Mouse (Mus musculus) retina, postnatal 7 days (tissue): Measurements from ENCODE around the gene Ccdc32.
A peak's percentile ranks its signal among the peaks of the same experiment; 100 is the strongest.

Source experiments
- DNase-seq: peaks from one replicate; pipeline ENCODE4 v3.0.0-alpha.2; 2012; ENCODE audit warnings: low read depth, low spot score

Ccdc32 gene

DNA sequence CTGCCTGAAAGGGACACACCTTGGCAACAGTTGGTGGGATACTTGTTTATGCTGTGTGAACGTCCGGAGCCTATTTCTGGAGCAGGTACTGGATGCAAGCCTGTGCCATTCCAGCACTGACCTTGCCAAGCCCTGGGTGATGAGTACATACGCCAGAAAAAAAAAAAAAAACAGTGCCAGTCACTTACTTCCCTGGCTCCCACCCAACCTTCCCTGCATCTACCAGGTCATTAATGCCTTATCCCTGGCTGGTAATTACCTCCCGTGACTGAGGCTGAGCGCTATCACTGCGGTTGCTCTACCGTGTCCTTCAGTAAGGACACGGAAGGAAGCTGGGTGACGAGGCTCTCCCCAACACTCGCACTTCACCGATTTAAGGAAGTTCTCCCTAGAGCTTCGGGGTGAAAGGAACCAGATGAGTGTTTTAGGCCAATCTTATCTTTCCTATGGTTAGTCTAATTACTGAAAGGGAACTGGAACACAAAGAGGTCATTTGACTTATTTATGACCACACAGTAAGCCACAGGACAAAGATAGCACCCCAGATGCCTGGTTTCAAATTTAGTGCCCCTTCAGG lies 13.5 kb downstream of the Ccdc32 start:
- no peak for DNase-seq

DNA sequence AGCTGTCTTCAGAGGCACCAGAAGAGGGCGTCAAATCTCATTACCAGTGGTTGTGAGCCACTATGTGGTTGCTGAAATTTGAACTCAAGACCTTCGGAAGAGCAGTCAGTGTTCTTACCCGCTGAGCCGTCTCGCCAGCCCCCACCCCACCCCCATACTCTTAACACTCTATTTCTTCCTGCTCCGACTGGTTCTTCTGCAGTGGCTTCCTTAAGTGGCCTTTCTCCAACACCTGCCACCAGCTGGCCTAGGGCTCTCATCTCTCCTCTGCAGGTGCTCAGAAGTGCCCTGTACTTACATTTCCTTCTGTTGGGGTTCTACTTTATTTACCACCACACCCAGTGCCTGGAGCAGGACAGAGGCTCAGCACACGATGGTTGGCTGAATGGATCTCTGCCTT lies 14.2 kb downstream of the Ccdc32 start:
- DNase-seq = no peak

DNA sequence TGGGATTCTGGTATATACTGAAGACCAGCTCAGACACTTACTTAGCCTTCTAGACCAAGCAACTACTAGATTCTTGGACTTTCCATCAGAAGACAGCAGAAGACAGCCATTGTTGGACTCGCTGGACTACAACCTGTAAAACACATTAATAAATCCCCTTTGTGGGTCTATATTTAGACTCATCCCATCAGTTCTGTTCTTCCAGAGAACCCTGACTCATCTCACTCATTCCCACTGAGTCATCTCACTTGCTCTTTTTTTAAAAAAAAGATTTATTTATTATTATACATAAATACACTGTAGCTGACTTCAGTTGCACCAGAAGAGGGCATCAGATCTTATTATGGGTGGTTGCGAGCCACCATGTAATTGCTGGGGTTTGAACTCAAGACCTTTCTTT lies 19.8 kb downstream of the Ccdc32 start:
- DNase-seq = no peak

DNA sequence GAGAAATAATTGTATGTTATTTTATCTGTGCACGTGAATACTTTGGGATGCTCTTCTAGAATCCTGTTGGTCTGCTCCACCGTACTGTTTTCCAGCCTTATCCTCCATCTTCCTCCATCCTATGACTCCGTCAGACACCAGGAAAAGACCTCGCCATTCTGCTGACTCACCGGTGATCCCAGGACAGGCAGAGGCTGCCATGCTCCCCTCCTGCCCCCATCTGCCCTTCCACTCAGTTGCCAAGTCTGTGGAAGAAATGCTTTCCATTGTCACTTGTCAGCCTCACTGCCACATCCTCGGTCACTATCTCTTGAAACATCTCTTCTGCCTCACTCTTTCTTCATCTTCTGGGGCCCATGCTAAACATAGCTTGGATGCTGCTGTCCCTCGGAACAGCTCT lies 22.3 kb downstream of the Ccdc32 start:
- DNase-seq = no peak

DNA sequence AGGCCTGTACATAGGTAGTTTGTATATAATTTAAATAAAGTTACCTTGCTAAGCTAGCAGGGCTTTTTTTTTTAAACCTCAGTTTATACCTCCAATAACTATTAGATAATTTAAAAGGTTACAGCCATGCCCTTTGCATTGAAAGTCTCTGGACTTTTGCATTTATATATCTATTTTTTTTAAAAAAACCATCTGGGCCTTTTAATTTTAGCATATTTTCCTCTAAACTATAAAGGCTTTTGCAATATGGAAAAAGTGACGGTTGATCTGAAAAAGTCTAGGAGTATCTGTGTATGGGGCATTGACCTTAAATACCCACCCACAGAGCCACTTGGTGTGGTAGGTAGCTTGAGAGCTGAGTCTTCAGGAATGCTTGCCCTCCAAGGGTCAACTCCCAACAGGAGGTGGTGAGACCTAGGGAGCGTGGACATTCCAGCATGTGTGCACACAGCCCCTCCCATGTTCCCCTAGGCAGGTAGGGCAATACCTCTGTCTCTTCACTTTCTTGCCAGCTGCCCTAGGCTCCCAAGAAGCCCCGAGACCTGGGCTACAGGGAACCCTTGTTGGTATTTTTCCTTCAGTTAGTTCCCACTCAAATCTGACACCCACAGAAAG lies 30.1 kb downstream of the Ccdc32 start:
- DNase-seq = no peak

DNA sequence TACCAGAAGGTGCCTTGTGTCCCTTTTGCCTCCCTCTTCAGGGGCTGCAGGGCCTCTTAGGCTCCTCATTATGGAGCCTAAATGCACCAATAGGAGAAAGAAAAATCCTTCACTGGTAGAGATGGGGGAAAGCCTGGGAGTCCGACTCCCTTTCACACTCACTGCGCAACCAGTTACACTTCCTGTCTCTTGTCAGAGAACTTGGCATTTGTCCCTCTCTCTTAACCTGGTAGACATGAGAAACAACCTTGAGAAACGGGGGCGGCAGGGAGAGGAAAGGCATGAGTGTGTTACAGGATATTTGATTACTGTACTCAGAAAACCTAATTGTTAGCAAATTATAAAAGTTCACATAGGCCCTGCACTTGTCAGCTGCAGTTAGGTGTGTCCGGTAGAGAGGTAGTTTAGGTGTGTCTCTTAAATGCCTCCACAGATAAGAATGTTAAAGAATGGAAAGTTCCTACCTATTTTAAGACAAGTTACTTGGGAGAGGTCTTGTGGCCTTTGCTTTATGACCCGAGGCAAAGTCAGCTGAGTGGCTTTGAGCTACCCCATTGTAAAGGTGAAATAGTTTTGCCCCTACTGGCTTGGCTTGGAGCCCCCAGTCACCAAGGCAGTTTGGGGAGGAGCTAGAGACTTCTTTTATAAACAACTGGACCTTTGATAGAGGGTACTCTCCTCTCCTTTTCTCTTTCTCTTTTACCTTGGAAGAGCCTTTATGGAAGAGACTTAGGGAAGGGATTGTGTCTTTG lies 30.9 kb downstream of the Ccdc32 start:
- DNase-seq = no peak

DNA sequence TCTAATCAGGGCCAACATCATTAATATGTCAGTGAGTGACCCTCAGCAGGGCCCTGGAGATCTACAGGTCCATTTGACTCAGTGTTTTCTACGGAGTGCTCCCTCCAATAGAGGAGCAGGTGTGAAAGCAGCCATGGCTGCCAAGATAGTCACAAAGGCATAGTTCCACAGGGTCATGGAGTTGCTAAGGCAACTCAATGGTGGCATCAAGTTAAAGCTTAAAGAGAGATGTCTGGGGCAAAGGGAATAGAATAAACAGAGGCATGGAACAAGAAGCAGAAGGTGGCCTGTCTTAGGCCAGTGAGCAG lies 32.4 kb downstream of the Ccdc32 start:
- DNase-seq = no peak

DNA sequence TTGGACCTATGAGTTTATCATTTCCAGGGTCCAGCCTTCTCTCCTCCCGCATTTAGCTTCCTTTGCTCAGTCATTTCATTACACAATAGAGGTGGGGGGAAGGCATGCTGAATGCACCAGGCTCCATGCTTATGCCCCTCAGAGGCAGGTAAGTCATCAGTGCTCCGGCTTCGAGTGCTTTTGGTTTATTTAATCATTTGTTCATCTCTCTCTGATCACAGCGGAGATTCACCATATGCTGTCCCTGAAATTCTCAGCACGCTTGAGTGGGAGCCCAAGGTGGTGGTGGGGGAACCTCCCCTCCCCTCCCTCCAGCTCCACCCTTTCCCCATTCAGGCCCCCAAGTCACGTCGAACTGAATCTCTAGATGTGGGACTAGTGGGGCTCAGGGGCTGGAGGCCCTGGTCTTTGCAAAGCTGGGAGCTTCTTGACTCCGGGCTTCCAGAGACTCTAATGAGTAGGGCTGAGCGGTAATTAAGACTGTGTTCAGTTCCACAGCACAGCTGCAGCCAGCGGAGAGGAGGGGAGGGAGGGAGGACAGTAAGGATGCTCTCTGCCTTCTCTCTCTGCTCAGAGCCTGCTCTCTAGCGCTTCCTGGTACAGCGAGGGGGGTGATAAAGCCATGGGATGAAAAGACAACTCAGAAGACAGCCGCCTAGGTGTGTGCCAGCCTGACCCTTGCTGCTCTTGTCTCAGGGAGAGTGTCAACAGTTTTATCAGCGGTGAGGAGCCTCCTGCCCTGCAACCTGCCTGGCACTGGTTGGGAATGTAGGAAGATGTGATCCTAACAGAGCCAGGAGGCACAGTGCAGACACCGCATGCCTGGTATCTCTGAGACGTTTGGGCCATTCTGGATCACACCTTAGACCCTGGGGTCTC lies 33.0 kb downstream of the Ccdc32 start:
- DNase-seq = no peak

DNA sequence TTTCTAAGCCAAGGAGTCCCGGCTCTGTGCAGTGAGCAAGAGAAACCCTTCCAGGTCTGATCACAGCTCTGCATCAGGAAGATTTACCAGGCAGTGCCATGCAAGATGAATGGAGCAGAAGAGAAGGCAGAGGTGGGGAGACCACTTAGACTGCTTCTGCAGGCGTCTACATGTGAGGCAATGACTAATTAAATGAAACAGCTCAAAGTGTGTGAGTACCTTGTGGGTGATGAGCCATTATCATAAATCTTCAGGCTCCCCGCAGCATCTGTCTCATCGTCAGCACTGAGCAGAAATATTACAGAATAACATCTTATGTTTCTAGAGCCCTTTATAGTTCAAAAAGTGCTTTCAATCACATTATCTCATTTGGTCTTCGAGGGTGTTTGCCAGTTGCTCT lies 33.7 kb downstream of the Ccdc32 start:
- DNase-seq = no peak

DNA sequence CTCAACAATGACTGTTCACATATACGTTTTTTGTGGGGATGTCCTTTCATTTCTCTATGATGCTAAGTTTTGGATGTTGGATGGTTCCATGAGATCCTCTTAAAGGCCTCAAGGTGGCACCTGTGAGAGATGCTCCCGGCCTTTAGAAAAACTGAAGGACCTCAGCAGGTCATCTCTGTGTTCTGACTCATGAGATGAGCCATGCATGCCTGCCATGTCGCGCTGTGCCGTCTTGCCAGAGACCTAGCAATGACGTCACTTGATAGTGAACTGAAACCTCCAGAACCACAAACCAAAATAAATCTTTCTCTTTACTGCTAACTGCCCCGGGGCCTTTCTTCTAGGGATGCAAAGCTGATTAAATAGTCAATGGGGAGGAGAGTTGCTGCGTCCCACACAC lies 45.4 kb downstream of the Ccdc32 start:
- DNase-seq = no peak

DNA sequence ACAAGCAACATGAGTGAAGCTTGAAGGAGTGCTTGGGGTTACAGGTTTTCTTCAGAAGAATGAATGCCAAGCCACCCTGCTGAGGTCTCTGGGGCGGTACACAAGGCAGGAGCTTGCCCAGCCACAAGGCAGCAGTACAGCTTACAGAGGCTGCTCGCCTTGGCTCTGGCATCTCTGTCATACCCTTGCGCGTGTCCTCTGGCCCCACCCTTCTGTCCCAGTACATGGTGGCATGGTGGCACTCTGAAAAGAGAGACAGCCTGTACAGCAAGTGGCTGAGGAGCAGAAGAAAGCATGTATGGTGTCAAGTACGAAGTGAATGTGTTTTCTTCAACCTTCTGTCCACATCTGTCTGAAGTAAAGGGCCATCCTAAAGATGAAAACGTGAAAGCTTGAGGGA lies 48.4 kb downstream of the Ccdc32 start:
- DNase-seq = no peak

DNA sequence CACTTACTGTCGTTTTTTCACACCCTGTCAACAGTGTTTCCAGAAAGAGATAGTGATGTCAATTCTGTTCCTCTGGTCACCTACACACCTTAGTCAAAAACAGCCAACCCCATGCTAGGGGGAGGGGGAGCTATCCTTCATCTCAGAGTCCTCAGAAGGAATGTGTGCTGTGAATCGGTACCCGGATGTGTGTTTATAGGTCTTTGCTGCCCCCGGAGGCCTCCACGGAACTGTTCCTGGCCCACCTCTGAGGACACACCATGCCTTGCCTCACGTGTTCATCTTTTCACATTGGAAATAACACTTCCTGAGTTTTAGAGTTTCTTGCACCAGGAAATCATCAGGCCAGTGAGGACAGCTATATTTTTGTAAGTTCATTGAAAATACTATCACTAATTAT lies 51.1 kb downstream of the Ccdc32 start:
- no peak for DNase-seq

DNA sequence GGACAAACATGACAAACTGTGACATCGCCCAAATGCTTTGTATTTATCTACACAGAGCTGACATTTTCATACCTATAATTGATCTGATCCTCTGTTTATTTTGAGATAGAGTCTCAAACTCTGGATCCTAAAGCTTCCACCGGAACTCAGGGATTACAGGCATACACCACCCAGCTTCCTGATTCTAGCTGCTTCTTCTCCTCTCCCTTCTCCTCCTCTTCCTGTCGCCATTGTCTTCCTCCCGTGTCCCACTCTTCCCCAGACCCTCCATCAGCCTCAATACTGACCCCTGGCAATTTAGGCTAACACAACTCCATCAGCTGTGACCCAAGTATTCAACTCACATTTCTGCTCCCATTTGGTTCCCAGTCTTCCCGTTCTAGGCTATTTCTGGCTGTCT lies 52.3 kb downstream of the Ccdc32 start:
- no peak for DNase-seq

DNA sequence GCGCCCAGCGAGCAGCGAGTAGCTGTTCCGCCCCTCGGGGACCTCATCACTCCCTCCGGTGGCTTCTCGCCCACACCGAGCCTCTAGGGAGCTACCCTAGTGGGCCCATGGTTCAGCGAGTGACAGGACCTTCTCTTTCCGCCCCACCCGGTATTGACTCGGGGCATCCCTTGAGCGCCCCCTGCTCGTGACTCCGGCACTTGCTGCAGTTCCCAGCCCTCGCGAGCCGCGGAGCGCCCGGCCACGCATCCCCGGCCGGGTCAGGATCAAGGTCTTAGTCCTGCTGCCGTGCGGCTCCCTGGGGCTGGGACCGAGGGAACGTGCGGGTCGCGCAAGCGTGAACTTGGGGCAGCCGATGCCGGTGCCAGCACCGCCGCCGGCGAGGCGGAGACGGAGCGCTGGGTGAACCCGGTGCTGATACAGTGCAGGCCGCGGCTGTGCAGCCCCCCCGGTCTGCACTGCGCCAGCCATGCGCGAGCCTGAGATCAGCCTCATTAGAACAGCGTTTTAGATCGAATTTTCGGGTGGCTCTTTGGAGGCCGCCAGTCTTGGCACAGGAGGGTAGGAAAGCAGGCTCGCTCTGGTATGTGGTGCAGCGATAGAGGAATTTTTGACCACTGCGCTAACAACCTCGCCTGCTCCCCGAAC lies 52.8 kb downstream of the Ccdc32 start:
- peak; percentile 67 for DNase-seq

DNA sequence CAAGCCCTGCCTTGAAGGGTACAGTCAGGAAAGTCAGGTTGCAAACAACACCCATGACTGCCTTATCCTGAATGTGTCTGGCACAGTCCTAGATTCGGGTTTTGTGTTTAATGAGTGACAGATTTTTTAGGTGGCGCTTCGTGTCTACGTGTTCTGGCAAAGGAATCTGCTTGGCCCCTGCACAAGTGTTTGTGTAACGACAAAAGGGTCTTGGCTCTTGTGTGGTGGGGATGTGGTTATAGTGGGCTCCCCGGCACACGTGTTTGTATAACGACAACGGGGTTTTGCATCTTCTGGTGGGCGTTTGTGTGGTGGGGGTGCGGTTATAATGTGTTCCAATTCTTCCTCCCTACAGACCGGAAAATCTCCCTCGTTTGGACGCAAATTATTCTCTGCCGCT lies 53.3 kb downstream of the Ccdc32 start:
- no peak for DNase-seq

DNA sequence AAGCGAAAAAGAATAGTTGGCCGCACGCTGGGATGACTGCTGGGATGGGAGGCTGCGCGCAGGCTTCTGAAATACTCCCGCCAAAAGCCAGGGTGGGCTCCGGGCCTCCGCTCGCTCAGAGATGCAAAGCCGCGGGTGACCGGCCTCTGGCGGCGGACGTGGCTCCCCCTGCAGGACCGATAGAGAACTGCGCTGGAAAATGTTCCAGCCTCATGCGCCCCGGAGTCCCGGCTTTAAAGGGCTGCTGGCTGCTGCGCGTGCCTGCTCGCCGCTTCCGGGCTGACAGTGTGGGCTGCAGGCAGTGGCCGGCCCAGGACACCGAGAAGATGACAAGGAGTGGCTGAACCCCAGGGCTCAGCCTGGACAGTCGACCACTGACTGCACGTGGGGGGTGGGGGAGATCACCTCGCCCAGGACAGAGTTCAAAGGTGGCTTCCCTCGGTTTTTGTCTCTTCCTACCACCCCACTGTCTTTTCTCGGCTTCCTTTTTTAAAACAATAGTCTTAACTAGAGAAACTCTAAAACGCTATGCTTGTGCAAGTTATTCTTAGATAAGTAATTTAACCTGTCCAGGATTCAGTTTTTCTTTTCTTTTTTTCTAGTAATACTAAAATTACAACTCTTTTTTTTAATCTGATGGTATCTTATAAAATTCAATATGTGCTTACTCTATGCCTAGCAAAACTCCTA lies 56.4 kb downstream of the Ccdc32 start:
- DNase-seq = peak; percentile 69

DNA sequence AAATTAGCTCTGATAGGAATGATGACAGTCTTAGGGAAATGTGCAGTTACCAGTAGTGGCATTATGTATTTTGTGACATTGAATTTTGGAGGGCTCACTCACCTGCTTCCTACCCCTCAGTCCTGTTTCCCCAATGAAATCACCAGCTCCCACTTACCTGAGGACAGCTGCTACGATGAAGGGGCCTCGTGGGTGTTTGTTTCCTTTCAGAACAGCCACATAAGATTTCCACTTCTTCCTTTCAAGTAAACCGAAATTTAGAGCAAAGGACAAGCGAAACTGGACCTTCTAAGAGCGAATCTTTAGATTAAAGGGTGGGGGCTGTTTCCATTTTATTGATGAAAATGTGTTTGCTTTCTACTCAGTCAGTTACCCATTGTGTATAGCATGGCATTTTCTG lies 57.1 kb downstream of the Ccdc32 start:
- no peak for DNase-seq

DNA sequence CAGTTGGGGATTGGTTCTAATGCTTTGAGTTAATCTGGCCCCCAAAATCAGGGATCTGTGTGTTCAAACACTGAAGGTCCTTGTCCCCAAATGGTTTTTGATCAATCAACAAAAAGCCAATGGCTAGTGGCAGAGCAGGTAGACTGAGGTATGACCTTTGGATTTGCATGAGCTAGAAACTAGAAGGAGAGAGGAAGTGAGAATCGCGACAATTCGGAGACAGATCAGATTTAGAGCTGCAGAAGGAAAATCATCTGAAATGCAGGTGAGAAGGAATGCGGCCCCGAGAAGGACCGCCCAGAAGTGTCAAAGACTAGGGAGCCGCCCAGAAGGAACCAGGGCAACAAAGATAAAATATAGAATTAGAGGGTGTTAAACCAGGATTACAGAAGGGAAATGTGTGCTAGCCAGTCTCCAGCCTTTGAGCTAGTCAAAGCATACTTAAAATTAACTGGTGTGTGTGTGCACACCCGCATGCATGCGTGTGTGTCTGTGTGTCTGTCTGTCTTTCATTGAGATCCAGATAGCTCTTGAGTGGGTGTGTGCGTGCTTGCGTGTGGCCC lies 59.5 kb downstream of the Ccdc32 start:
- DNase-seq = no peak
